Mouse (Mus musculus): ENCODE measurements at regions not wholly inside any gene's neighbourhood (a gene's known extent, or its start where the extent isn't known, plus 50 kb on each side); places are given as distances from the start of the nearest gene placed in this dataset.

DNA sequence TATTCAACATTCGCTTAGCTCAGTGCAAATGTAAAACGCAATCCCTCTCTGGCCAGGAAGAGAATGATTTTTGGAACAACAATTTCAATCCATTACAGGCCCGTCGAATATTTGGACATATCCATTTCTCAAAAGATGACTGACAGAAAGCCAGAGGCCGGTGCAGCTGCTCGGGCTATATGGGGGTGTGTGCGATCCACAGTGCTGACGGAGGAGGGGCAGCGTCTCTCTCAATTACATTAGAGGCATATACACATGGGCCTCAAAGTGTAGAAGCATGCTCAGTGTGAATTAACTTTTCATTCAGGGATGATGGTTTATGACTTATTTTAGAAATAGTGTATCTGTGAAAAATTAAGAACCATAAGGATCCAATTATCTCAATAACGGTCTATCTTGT lies 483.4 kb upstream of the Cdh4 start:
- TF ChIP-seq POLR2A (IDR thresholded peaks at IDR 0.05; ENCODE audit: borderline replicate concordance, insufficient read depth, low read length) (no peak), CTCF (IDR thresholded peaks at IDR 0.05; ENCODE audit: borderline replicate concordance, insufficient read depth, low read depth, low read length) (no peak)
